Mouse (Mus musculus): ENCODE results near the gene Lkaaear1.

DNA sequence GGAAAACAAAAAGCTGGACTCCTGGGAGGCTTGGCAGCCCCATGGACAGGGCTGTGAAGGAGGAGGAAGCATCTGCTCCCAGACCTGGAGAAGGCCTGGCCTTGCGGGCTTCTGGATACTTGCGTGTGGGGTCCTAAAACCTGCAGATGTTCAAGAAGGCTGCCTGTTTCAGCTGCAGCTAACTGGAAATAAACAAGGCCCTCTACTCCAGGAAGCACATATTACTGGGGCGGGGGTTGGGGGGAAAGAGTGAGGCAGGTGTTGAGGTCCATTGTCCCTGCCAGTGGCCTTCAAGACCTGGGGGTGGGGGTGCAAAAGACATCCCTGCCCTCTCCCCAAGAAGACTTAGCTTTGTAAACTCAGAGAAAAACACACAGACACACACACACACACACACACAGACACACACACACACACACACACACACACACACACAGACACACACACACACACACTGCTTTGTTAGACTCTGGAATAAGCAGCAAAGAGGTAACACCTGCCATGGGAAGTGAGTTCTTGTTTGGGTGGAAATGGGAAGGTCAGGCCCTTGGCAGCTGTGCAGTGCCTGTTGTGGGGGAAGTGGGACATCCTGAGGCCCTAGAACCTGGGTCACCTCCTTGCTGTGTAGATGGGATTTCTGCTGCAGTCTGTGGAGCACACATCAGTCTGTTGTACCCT, 35.5 kb downstream of the Lkaaear1 start:
- no peak for TF ChIP-seq POLR2A (IDR thresholded peaks at IDR 0.05; ENCODE audit: low read depth, low read length)
- TF ChIP-seq CTCF (IDR thresholded peaks at IDR 0.05; ENCODE audit: extremely low read depth, insufficient read length, insufficient replicate concordance, low read depth, low read length): no peak

All from small intestine, adult 2 months (tissue).